In genomic region chr8:111090126-111090525, GRCm38 (mm10) we compare ENCODE assay signal across 8 mouse cellular contexts. TPM values are rescaled to one million over a fixed set of nuclear protein-coding genes. Genes with fewer than 3 reads are reported as not detected.
A peak's percentile ranks its signal among the peaks of the same experiment; 100 is the strongest.
DNase-seq lines count a peak whose midpoint lies in the region; ATAC-seq lines count a peak whose summit lies in the region.

No protein-coding gene starts in this region.

- H3K27ac ChIP-seq in forebrain, embryonic 11.5 days (ENCODE audit: low read depth, low read length) = no peak overlapping the region
- H3K27ac ChIP-seq in forebrain, embryonic 16.5 days (ENCODE audit: low read length) = no peak overlapping the region

- H3K36me3 ChIP-seq in forebrain, embryonic 11.5 days (ENCODE audit: control insufficient read depth, insufficient read depth, low read length) = no peaks in the 10 kb centered on the region
- H3K36me3 ChIP-seq in forebrain, embryonic 16.5 days (ENCODE audit: control insufficient read depth, insufficient read depth) = no peaks in the 10 kb centered on the region

- WGBS in forebrain, embryonic 11.5 days = 0% methylated on average over 2 of the region's 2 CpGs
- WGBS in forebrain, embryonic 16.5 days = 0% methylated on average over 2 of the region's 2 CpGs

- no peak for ATAC-seq in forebrain, embryonic 11.5 days (replicated peaks; ENCODE audit: low FRiP score)
- ATAC-seq in forebrain, embryonic 16.5 days = no peak
- peak; percentile 68 for ATAC-seq in megakaryocyte, adult 5-6 weeks (ENCODE audit: poor library complexity, severe bottlenecking)

- no peaks in the 10 kb centered on the region; the same call in 1 of the 2 replicates for H3K4me1 ChIP-seq in forebrain, embryonic 11.5 days (replicated peaks; ENCODE audit: control insufficient read depth, insufficient read depth, low read length)
- H3K4me1 ChIP-seq in forebrain, embryonic 16.5 days (replicated peaks; ENCODE audit: control insufficient read depth, insufficient read depth, low read length) = peaks cover 4% of the 10 kb centered on the region; the same call in 1 of the 2 replicates

- no peaks in the 10 kb centered on the region for H3K27me3 ChIP-seq in forebrain, embryonic 11.5 days (ENCODE audit: control insufficient read depth, insufficient read depth, low read length)
- no peaks in the 10 kb centered on the region for H3K27me3 ChIP-seq in forebrain, embryonic 16.5 days (replicated peaks; ENCODE audit: control insufficient read depth, insufficient read depth, low read length)

- peak; percentile 90 for DNase-seq in forebrain, embryonic 11.5 days (ENCODE audit: low spot score)
- peak; percentile 67 for DNase-seq in T-cell, adult 2 months (ENCODE audit: low spot score)
- DNase-seq in cerebellum, adult 9-11 months = peak; percentile 72
- DNase-seq in gastrocnemius, postnatal 36 days = peak; percentile 22 to 65
- peak; percentile 70 to 76 for DNase-seq in layer of hippocampus, postnatal 14 days (ENCODE audit: low spot score in 2 of 2)
- DNase-seq in spleen, adult 12 weeks (ENCODE audit: low spot score) = peak; percentile 62

- no peak overlapping the region for H3K4me2 ChIP-seq in forebrain, embryonic 11.5 days (ENCODE audit: low read depth, low read length, severe bottlenecking)
- H3K4me2 ChIP-seq in forebrain, embryonic 16.5 days (ENCODE audit: low read length) = no peak overlapping the region

- no peaks in the 10 kb centered on the region for H3K9me3 ChIP-seq in forebrain, embryonic 11.5 days (ENCODE audit: control insufficient read depth, low read length)
- no peaks in the 10 kb centered on the region for H3K9me3 ChIP-seq in forebrain, embryonic 16.5 days (ENCODE audit: control insufficient read depth, low read length)

- no peak overlapping the region for H3K4me3 ChIP-seq in forebrain, embryonic 11.5 days (ENCODE audit: low read depth, low read length)
- H3K4me3 ChIP-seq in forebrain, embryonic 16.5 days (replicated peaks; ENCODE audit: low read length) = no peak overlapping the region

- H3K9ac ChIP-seq in forebrain, embryonic 11.5 days (ENCODE audit: low read length) = no peak overlapping the region
- H3K9ac ChIP-seq in forebrain, embryonic 16.5 days (replicated peaks; ENCODE audit: low read depth, low read length) = no peak overlapping the region

- intact Hi-C loops in gastrocnemius, postnatal 36 days (cut with DNase I) = loop anchor here (2.0 to 5.0 kb wide), 2 partner anchors 35 to 338 kb away; no protein-coding TSS in a partner anchor

RNA-seq across cellular contexts. Expression of gene Clec18a, which starts 2.1 kb away (rescaled TPM):
- polyA plus RNA-seq in forebrain, embryonic 11.5 days (2014; fragmentation: Nextera tagmentation; extraction: Ambion mirVana) = 0.36 and 0.49 TPM in 2 replicates
- polyA plus RNA-seq in forebrain, embryonic 16.5 days (2015; fragmentation: Nextera tagmentation; extraction: Ambion mirVana) = 0.28 and 0.67 TPM in 2 replicates
- total RNA-seq in gastrocnemius, postnatal 36 days (2021) = under 1 TPM; 0.12 to 0.69 TPM
- 1 to 10 TPM; 1.5 to 2.1 TPM for total RNA-seq in layer of hippocampus, postnatal 14 days (2021)
- total RNA-seq in megakaryocyte, adult 5-6 weeks (2015) = not detected in 2 replicates
- total RNA-seq in megakaryocyte, adult 5-6 weeks (2017) = not detected in 2 replicates

RNA-seq across cellular contexts. Expression of gene Pdpr, which starts 4.3 kb away (rescaled TPM):
- 7.4 and 8.5 TPM in 2 replicates for polyA plus RNA-seq in forebrain, embryonic 11.5 days (2014; fragmentation: Nextera tagmentation; extraction: Ambion mirVana)
- 13.4 and 14.0 TPM in 2 replicates for polyA plus RNA-seq in forebrain, embryonic 16.5 days (2015; fragmentation: Nextera tagmentation; extraction: Ambion mirVana)
- total RNA-seq in gastrocnemius, postnatal 36 days (2021) = 100 to 1,000 TPM; 101 to 105 TPM
- total RNA-seq in layer of hippocampus, postnatal 14 days (2021) = 10 to 100 TPM; 26.9 to 30.3 TPM
- total RNA-seq in megakaryocyte, adult 5-6 weeks (2015) = 8.1 and 9.6 TPM in 2 replicates
- total RNA-seq in megakaryocyte, adult 5-6 weeks (2017) = 14.9 and 18.5 TPM in 2 replicates

RNA-seq across cellular contexts. Expression of gene Exosc6, which starts 34.0 kb away (rescaled TPM):
- polyA plus RNA-seq in forebrain, embryonic 11.5 days (2014; fragmentation: Nextera tagmentation; extraction: Ambion mirVana) = 10.8 and 13.1 TPM in 2 replicates
- polyA plus RNA-seq in forebrain, embryonic 16.5 days (2015; fragmentation: Nextera tagmentation; extraction: Ambion mirVana) = not detected in 2 replicates
- not detected for total RNA-seq in gastrocnemius, postnatal 36 days (2021)
- total RNA-seq in layer of hippocampus, postnatal 14 days (2021) = not detected
- 7.4 and 13.8 TPM in 2 replicates for total RNA-seq in megakaryocyte, adult 5-6 weeks (2015)
- 11.3 and 13.4 TPM in 2 replicates for total RNA-seq in megakaryocyte, adult 5-6 weeks (2017)

RNA-seq across cellular contexts. Expression of gene Aars, which starts 57.2 kb away (rescaled TPM):
- 79.0 and 91.7 TPM in 2 replicates for polyA plus RNA-seq in forebrain, embryonic 11.5 days (2014; fragmentation: Nextera tagmentation; extraction: Ambion mirVana)
- 72.1 and 80.1 TPM in 2 replicates for polyA plus RNA-seq in forebrain, embryonic 16.5 days (2015; fragmentation: Nextera tagmentation; extraction: Ambion mirVana)
- 10 to 100 TPM; 41.0 to 41.4 TPM for total RNA-seq in gastrocnemius, postnatal 36 days (2021)
- 100 to 1,000 TPM in 1 of 2 experiments, 10 to 100 TPM in 1; 96.8 to 107 TPM for total RNA-seq in layer of hippocampus, postnatal 14 days (2021)
- total RNA-seq in megakaryocyte, adult 5-6 weeks (2015) = 8.4 and 10.3 TPM in 2 replicates
- total RNA-seq in megakaryocyte, adult 5-6 weeks (2017) = 26.0 and 29.3 TPM in 2 replicates

RNA-seq across cellular contexts. Expression of gene Ddx19b, which starts 58.6 kb away (rescaled TPM):
- polyA plus RNA-seq in forebrain, embryonic 11.5 days (2014; fragmentation: Nextera tagmentation; extraction: Ambion mirVana) = 9.9 and 10.2 TPM in 2 replicates
- polyA plus RNA-seq in forebrain, embryonic 16.5 days (2015; fragmentation: Nextera tagmentation; extraction: Ambion mirVana) = 8.7 and 10.2 TPM in 2 replicates
- 10 to 100 TPM; 11.0 to 12.2 TPM for total RNA-seq in gastrocnemius, postnatal 36 days (2021)
- total RNA-seq in layer of hippocampus, postnatal 14 days (2021) = 10 to 100 TPM; 23.2 to 24.5 TPM
- 4.3 and 5.5 TPM in 2 replicates for total RNA-seq in megakaryocyte, adult 5-6 weeks (2015)
- 8.6 and 10.5 TPM in 2 replicates for total RNA-seq in megakaryocyte, adult 5-6 weeks (2017)

Comparison
In these comparisons a context has a peak if more than half of its experiments do, and no peak if none do; other contexts are left out.
1. RNA of gene Exosc6, which starts 34.0 kb away (total RNA-seq): 7.4 to 13.8 TPM in megakaryocyte, adult 5-6 weeks; not detected in gastrocnemius, postnatal 36 days and not detected in layer of hippocampus, postnatal 14 days; every median in the first group is over 4 times any median in the second.
2. Peak in every context shown above with its lines, with median percentiles within 50 percentile points of each other: DNase-seq.